ENCODE assay signal across 10 mouse cellular contexts in genomic region chr14:103011782-103012181, GRCm38 (mm10). TPM values are rescaled to one million over a fixed set of nuclear protein-coding genes. Genes with fewer than 3 reads are reported as not detected.
DNase-seq lines count a peak whose midpoint lies in the region; ATAC-seq and TF ChIP-seq lines count a peak whose summit lies in the region.
"Had no signal": no experiment of that assay in that cellular context is flagged by ENCODE, and none has a peak within 500 bp of the region (broad histone marks: within the 10 kb centered on the region; RNA-seq: fewer than 3 reads in every experiment).

No protein-coding gene starts in this region.

- no peaks in the 10 kb centered on the region for H3K4me1 ChIP-seq in forebrain, postnatal 0 days (ENCODE audit: insufficient read depth)
- H3K4me1 ChIP-seq in forebrain, embryonic 15.5 days = no peaks in the 10 kb centered on the region
- no peaks in the 10 kb centered on the region for H3K4me1 ChIP-seq in midbrain, embryonic 11.5 days (ENCODE audit: control insufficient read depth, insufficient read depth, low read length)
- no peaks in the 10 kb centered on the region for H3K4me1 ChIP-seq in midbrain, embryonic 13.5 days (replicated peaks)
- no peaks in the 10 kb centered on the region for H3K4me1 ChIP-seq in hindbrain, postnatal 0 days (ENCODE audit: insufficient read depth, low read length)

- no peak overlapping the region for H3K27ac ChIP-seq in forebrain, postnatal 0 days (ENCODE audit: low read depth, low read length)
- no peak overlapping the region for H3K27ac ChIP-seq in forebrain, embryonic 15.5 days (replicated peaks)
- H3K27ac ChIP-seq in midbrain, embryonic 11.5 days (ENCODE audit: low read depth, low read length) = no peak overlapping the region
- H3K27ac ChIP-seq in midbrain, embryonic 13.5 days = no peak overlapping the region
- H3K27ac ChIP-seq in hindbrain, postnatal 0 days = no peak overlapping the region

- H3K9ac ChIP-seq in forebrain, postnatal 0 days = no peak overlapping the region
- no peak overlapping the region for H3K9ac ChIP-seq in forebrain, embryonic 15.5 days (replicated peaks)
- no peak overlapping the region for H3K9ac ChIP-seq in midbrain, embryonic 11.5 days (ENCODE audit: low read length)
- H3K9ac ChIP-seq in midbrain, embryonic 13.5 days (replicated peaks) = no peak overlapping the region
- no peak overlapping the region for H3K9ac ChIP-seq in hindbrain, postnatal 0 days (replicated peaks; ENCODE audit: low read length)

- no peaks in the 10 kb centered on the region for H3K27me3 ChIP-seq in forebrain, postnatal 0 days (ENCODE audit: insufficient read depth, low read length)
- H3K27me3 ChIP-seq in forebrain, embryonic 15.5 days = no peaks in the 10 kb centered on the region
- no peaks in the 10 kb centered on the region for H3K27me3 ChIP-seq in midbrain, embryonic 11.5 days (ENCODE audit: control insufficient read depth, insufficient read depth, low read length)
- no peaks in the 10 kb centered on the region for H3K27me3 ChIP-seq in midbrain, embryonic 13.5 days
- no peaks in the 10 kb centered on the region for H3K27me3 ChIP-seq in hindbrain, postnatal 0 days (ENCODE audit: insufficient read depth, low read length)

- no peak overlapping the region for H3K4me2 ChIP-seq in forebrain, postnatal 0 days (ENCODE audit: low read depth)
- no peak overlapping the region for H3K4me2 ChIP-seq in forebrain, embryonic 15.5 days (replicated peaks)
- no peak overlapping the region for H3K4me2 ChIP-seq in midbrain, embryonic 11.5 days
- no peak overlapping the region for H3K4me2 ChIP-seq in midbrain, embryonic 13.5 days (replicated peaks)
- H3K4me2 ChIP-seq in hindbrain, postnatal 0 days (ENCODE audit: low read depth, low read length) = no peak overlapping the region

- peak; percentile 44; the same call in 1 of the 2 replicates for ATAC-seq in forebrain, postnatal 0 days
- ATAC-seq in forebrain, embryonic 15.5 days (replicated peaks) = no peak
- ATAC-seq in midbrain, embryonic 11.5 days (ENCODE audit: low FRiP score) = 0 out of 2 replicates have a peak, but pooled peaks have one; percentile 14
- no peak for ATAC-seq in midbrain, embryonic 13.5 days
- ATAC-seq in hindbrain, postnatal 0 days = no peak

- TF ChIP-seq CTCF in forebrain, postnatal 0 days (IDR thresholded peaks at IDR 0.05; ENCODE audit: low read depth) = peak; percentile 74
- peak; percentile 74 for TF ChIP-seq CTCF in hindbrain, postnatal 0 days (IDR thresholded peaks at IDR 0.05; ENCODE audit: low read depth)

- no peak overlapping the region for H3K4me3 ChIP-seq in forebrain, postnatal 0 days (ENCODE audit: low read depth, low read length)
- no peak overlapping the region for H3K4me3 ChIP-seq in forebrain, embryonic 15.5 days
- H3K4me3 ChIP-seq in midbrain, embryonic 11.5 days (ENCODE audit: low read depth, low read length) = no peak overlapping the region
- H3K4me3 ChIP-seq in midbrain, embryonic 13.5 days (replicated peaks) = no peak overlapping the region
- H3K4me3 ChIP-seq in hindbrain, postnatal 0 days (ENCODE audit: low read length) = no peak overlapping the region

- DNase-seq in forebrain, postnatal 0 days = peak; percentile 67
- DNase-seq in midbrain, embryonic 11.5 days (ENCODE audit: low spot score, missing footprints) = no peak
- DNase-seq in adipocyte (ENCODE audit: low spot score) = peak; percentile 16
- DNase-seq in hindbrain, postnatal 0 days (ENCODE audit: low spot score) = peak; percentile 74
- DNase-seq in mesoderm, embryonic 11.5 days (ENCODE audit: low read depth, low spot score) = peak; percentile 34
- DNase-seq in urinary bladder, adult 18-20 months (ENCODE audit: low spot score in 2 of 2) = no peak

- H3K36me3 ChIP-seq in forebrain, postnatal 0 days (ENCODE audit: insufficient read depth) = no peaks in the 10 kb centered on the region
- H3K36me3 ChIP-seq in forebrain, embryonic 15.5 days = no peaks in the 10 kb centered on the region
- H3K36me3 ChIP-seq in midbrain, embryonic 11.5 days (ENCODE audit: control insufficient read depth, insufficient read depth, low read length) = no peaks in the 10 kb centered on the region
- no peaks in the 10 kb centered on the region for H3K36me3 ChIP-seq in midbrain, embryonic 13.5 days
- H3K36me3 ChIP-seq in hindbrain, postnatal 0 days (ENCODE audit: insufficient read depth, low read length) = no peaks in the 10 kb centered on the region

- WGBS in forebrain, postnatal 0 days = 30% methylated on average over 5 of the region's 5 CpGs
- 35% methylated on average over 5 of the region's 5 CpGs for WGBS in forebrain, embryonic 15.5 days
- 34% methylated on average over 5 of the region's 5 CpGs for WGBS in midbrain, embryonic 11.5 days
- WGBS in midbrain, embryonic 13.5 days = 39% methylated on average over 5 of the region's 5 CpGs
- WGBS in hindbrain, postnatal 0 days = 32% methylated on average over 5 of the region's 5 CpGs

- H3K9me3 ChIP-seq in forebrain, postnatal 0 days (ENCODE audit: low read length) = no peaks in the 10 kb centered on the region
- H3K9me3 ChIP-seq in forebrain, embryonic 15.5 days = no peaks in the 10 kb centered on the region
- no peaks in the 10 kb centered on the region for H3K9me3 ChIP-seq in midbrain, embryonic 11.5 days (ENCODE audit: control insufficient read depth, low read length)
- H3K9me3 ChIP-seq in midbrain, embryonic 13.5 days = no peaks in the 10 kb centered on the region
- no peaks in the 10 kb centered on the region for H3K9me3 ChIP-seq in hindbrain, postnatal 0 days (ENCODE audit: low read length)

RNA-seq across cellular contexts. Expression of gene Kctd12, which starts 29.3 kb away (rescaled TPM):
- total RNA-seq in forebrain, postnatal 0 days (2014; rRNA removed) = 101 TPM in 2 replicates
- 12.4 and 14.3 TPM in 2 replicates for polyA plus RNA-seq in forebrain, postnatal 0 days (2015; fragmentation: Nextera tagmentation; extraction: Ambion mirVana)
- polyA plus RNA-seq in forebrain, embryonic 15.5 days (2015; fragmentation: Nextera tagmentation; extraction: Ambion mirVana) = 10.9 and 12.7 TPM in 2 replicates
- 9.3 and 13.7 TPM in 2 replicates for polyA plus RNA-seq in midbrain, embryonic 11.5 days (2014; fragmentation: Nextera tagmentation; extraction: Ambion mirVana)
- polyA plus RNA-seq in midbrain, embryonic 13.5 days (2015; fragmentation: Nextera tagmentation; extraction: Ambion mirVana) = 8.0 and 10.6 TPM in 2 replicates
- 93.9 and 98.8 TPM in 2 replicates for total RNA-seq in hindbrain, postnatal 0 days (2014; rRNA removed)
- 11.1 and 12.6 TPM in 2 replicates for polyA plus RNA-seq in hindbrain, postnatal 0 days (2015; fragmentation: Nextera tagmentation; extraction: Ambion mirVana)

RNA-seq across cellular contexts. Expression of gene Acod1, which starts 35.0 kb away (rescaled TPM):
- total RNA-seq in forebrain, postnatal 0 days (2014; rRNA removed) = 0.08 TPM in 1 of 2 replicates, not detected in the other
- polyA plus RNA-seq in forebrain, postnatal 0 days (2015; fragmentation: Nextera tagmentation; extraction: Ambion mirVana) = not detected in 2 replicates
- not detected in 2 replicates for polyA plus RNA-seq in forebrain, embryonic 15.5 days (2015; fragmentation: Nextera tagmentation; extraction: Ambion mirVana)
- not detected in 2 replicates for polyA plus RNA-seq in midbrain, embryonic 11.5 days (2014; fragmentation: Nextera tagmentation; extraction: Ambion mirVana)
- not detected in 2 replicates for polyA plus RNA-seq in midbrain, embryonic 13.5 days (2015; fragmentation: Nextera tagmentation; extraction: Ambion mirVana)
- total RNA-seq in hindbrain, postnatal 0 days (2014; rRNA removed) = not detected in 2 replicates
- not detected in 2 replicates for polyA plus RNA-seq in hindbrain, postnatal 0 days (2015; fragmentation: Nextera tagmentation; extraction: Ambion mirVana)
- total RNA-seq: adrenal gland, adult 18-20 months had no signal
- polyA plus RNA-seq: intestine, embryonic 14.5 days had no signal

RNA-seq across cellular contexts. Expression of gene Cln5, which starts 58.2 kb away (rescaled TPM):
- total RNA-seq in forebrain, postnatal 0 days (2014; rRNA removed) = 7.6 and 8.8 TPM in 2 replicates
- polyA plus RNA-seq in forebrain, postnatal 0 days (2015; fragmentation: Nextera tagmentation; extraction: Ambion mirVana) = 7.2 and 9.7 TPM in 2 replicates
- polyA plus RNA-seq in forebrain, embryonic 15.5 days (2015; fragmentation: Nextera tagmentation; extraction: Ambion mirVana) = 9.0 and 9.8 TPM in 2 replicates
- polyA plus RNA-seq in midbrain, embryonic 11.5 days (2014; fragmentation: Nextera tagmentation; extraction: Ambion mirVana) = 27.1 and 30.4 TPM in 2 replicates
- polyA plus RNA-seq in midbrain, embryonic 13.5 days (2015; fragmentation: Nextera tagmentation; extraction: Ambion mirVana) = 12.9 and 13.8 TPM in 2 replicates
- total RNA-seq in hindbrain, postnatal 0 days (2014; rRNA removed) = 11.8 and 14.9 TPM in 2 replicates
- 14.0 and 14.5 TPM in 2 replicates for polyA plus RNA-seq in hindbrain, postnatal 0 days (2015; fragmentation: Nextera tagmentation; extraction: Ambion mirVana)

Comparison
In these comparisons a context has a peak if more than half of its experiments do, and no peak if none do; other contexts are left out.
1. ATAC-seq: peak in forebrain, postnatal 0 days (single experiment) and midbrain, embryonic 11.5 days (single experiment); none in forebrain, embryonic 15.5 days (single experiment), midbrain, embryonic 13.5 days (single experiment) and hindbrain, postnatal 0 days (single experiment).
2. DNase-seq: peak in forebrain, postnatal 0 days (single experiment), adipocyte (single experiment), hindbrain, postnatal 0 days (single experiment) and mesoderm, embryonic 11.5 days (single experiment); none in midbrain, embryonic 11.5 days (single experiment) and urinary bladder, adult 18-20 months (0 of 2).